Mouse (Mus musculus) kidney, postnatal 14 days (tissue): ENCODE measurements around the gene Scn1b.

Experiments
- DNase-seq: peaks from one replicate; pipeline ENCODE4 v3.0.0; 2022; ENCODE audit warnings: mixed read lengths

Gene Scn1b

DNA sequence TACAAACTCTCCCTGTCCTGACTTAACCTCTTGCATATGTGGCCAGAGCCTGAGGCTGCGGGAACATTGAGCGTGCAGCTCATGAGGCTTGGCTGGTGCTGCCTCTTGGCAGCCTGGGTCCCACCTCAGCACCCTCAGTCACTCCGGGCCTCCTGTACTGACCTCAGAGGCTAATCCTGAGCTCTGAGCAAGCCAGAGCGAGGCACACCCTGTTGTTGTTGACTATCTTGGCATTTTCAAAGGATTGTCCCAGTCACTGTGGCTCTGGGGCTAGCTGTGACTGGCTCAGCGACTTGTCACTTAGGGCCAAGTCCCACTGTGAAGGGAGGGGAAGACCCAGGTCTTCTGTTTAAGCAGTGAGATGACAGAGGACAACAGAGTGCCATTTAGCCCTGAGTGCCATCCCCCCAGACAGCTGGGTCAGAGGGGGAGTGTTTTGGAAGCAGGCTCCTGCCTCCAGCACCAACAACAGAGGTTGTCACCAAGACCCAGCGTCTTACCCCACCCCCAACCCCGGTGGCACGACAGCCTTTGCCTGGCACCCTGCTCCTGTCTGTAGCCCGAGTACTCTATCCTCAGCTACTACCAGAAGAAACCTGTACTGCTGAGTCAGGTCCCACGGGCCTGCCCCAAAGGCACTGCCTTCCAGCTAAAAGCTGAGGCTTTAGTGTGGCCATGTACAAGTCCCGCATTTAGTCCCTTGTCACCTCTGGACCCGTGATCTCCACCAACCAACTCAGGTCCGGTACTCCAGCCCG lies 43.8 kb downstream of the Scn1b start:
- peak; percentile 54 for DNase-seq

GRCm38 (mm10) chr7:31082106-31082505 lies 44.7 kb downstream of the Scn1b start:
- no peak for DNase-seq

DNA sequence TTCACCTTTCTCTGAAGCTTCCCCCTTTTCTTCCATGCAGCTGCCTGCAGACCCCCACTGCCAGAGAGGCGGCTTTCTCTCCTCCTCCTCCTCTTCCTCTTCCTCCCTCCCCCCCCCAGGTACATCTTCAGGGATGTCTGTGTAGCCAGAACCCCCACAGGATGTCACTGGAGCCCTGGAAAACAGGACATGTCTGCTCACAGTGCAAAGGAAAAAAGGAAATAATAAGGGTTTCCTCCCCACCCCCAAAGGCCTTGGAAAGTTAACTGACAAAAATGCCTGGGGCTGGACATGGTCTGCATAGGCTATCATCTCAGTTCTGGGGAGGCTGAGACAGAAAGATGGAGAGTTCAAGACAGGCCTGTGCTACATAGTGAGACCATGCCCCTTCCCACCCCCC lies 45.7 kb downstream of the Scn1b start:
- no peak for DNase-seq

DNA sequence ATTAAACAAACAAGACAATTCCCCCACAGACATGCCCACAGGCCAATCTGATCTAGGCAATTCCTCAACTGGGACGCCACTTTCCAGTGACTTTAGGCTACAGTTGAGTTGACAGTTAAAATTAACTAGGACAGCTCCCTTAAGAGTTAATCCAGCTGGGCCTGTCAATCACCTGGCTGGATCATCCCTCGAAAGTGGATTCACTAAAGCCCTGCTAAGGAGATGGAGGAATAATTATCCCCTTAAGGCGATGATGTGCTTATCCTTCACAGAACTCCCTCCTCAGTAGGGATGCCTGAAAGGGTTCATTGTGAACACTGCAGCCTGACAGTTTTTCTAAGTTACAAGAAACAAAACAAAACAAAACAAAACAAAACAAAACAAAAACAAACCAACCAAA lies 46.2 kb downstream of the Scn1b start:
- no peak for DNase-seq

DNA sequence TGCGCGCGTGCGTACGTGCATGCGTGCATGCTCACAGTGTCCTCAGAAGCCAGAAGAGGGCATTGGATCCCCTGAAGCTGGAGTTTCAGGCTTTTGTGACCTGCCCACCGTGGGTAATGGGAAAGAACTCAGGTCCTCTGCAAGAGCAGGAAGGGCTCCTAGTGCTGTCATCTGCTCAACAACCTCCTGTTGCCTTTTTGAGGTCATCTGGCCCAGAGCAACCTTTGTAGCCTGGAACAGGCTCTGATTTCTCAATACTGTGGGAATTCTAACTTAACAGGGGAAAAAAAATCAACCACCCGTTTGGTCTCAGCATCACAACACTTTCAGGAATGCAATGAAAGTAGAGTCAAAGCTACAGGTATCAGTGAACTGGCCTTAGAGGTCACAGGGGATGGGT lies 47.1 kb downstream of the Scn1b start:
- no peak for DNase-seq

GRCm38 (mm10) chr7:31077885-31078445 lies 48.8 kb downstream of the Scn1b start:
- DNase-seq: peak; percentile 56

DNA sequence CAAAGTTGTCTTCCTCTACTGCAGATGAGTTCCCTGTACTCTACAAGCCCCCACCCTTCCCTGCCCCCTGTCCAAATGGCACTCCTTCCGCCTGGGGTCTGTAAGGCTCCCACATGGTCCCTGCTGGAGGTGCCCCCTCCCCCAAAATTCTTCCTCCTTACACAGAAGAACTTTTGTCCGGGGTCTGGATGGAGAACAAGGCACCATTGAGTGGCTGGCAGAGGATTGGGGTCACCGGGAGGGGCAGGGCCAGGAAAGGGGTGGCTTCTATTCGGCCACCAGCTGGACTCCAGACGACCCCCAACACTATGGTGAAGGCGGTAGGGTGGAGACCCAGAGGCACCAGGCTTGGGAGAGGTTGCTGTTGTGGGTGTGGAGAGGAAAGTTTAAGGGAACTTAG lies 49.3 kb downstream of the Scn1b start:
- DNase-seq: no peak

DNA sequence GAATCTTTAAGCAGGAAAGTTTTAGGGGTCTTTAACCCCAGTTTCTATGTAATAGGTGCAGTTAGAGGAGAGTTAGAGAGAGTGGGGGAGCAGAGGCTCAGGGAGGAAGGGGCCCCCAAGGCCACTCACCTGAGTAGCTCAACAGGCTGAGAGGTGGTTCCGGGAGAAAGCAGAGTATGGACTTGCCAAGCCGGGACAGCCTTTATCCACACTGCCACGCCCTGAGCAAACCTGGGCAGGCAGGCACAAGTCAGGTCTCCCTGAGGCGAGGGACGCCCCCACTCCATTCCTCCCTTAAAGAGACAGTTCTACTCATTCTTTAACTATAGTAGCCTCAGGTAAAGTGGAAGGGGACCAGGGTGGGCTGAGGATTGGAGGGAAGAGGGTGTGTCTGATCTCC lies 50.3 kb downstream of the Scn1b start, which contains the start of gene Fxyd3:
TSS of gene Fxyd3 (minus strand) at position 213 of the 400 bp plus-strand sequence.
- no peak for DNase-seq

DNA sequence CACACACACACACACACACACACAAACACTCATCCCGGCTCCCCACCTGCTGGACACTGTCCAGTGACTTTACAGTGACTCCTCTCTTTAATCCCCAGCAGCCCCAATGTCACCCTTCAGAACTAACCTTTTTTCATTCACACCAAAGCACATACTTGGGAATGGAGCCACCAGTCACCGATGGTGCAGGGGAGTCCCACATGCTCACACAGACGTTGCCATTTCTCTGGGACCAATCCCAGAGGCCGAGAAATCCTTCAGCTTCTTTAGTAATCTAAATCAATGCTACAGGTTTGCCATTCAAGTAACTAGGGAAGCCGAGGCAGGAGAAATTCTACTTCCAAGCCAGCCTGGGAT lies 52.1 kb downstream of the Scn1b start:
- no peak for DNase-seq

GRCm38 (mm10) chr7:31074061-31074712 lies 52.6 kb downstream of the Scn1b start:
- no peak for DNase-seq

DNA sequence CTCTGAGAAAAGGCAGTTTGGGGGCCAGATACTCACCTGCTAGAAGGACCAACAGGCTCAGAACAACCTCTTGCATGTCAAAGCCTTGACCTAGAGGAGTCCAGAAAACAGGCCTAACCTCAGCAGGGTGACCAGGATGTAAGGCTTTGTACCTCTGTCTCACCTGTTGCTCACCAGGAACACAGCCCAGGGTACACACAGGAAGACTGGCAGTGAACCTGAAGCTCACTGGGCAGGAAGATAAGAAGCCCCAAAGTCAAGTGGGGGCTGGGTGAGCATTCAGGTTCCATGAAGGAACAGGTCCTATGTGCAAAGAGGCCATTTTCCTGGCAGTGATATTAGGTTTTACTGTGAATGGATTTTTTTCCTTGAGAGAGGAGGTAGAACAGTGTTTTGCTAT lies 53.3 kb downstream of the Scn1b start:
- no peak for DNase-seq

GRCm38 (mm10) chr7:31072326-31072725 lies 54.5 kb downstream of the Scn1b start:
- DNase-seq: no peak

DNA sequence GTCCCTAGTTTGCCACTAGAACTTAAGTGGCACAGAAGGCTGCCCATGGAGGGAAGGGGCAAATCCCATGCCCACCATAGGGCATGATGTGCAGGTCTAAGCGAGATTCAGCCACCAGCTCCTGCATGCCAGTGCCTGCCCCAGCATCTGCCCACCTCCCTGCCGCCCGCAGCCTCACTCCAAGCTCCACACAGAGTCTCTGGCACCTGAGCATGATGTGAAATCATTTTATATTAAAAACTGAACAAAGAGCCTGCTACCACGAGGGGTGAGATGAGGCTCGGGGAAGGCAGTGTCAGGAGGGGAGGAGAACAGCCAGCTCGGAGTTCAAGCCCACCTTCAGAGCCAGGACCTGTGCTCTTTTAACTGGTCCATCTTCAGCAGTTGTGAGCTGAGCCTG lies 56.5 kb downstream of the Scn1b start:
- no peak for DNase-seq

DNA sequence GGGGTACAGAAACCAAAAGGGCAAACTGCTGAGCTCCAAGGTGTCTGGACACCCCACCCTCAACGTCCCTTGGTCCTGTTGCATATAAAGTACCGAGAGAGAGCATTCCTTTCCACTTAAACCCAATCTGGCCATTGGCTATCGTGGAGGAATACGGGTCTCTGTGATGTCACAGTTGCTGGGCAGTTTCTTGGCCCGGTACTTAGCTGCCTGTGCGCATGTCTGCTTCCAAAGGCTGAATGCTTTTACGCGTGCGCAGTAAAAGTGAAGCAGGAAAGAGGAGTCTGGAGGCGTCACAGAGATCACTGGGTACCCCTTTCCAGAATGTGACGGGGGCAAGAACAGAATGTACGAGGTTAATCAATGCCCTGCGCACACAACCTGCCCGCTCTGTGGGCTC lies 57.3 kb downstream of the Scn1b start:
- no peak for DNase-seq

- DNase-seq: peak; percentile 51
These were observed 59.0 kb downstream of the Scn1b start for GRCm38 (mm10) chr7:31067836-31068235.
